Mouse (Mus musculus): ENCODE measurements around the gene Lamc1. TPM values are rescaled to one million over a fixed set of nuclear protein-coding genes. Genes with fewer than 3 reads are reported as not detected.
"Not testable (repeated sequence)": the region's sequence is repeated elsewhere in the genome, so short reads cannot be mapped to it uniquely, and the experiment has no call there.

Gene Lamc1
- polyA plus RNA-seq, 1 experiment from 2014 or later: 28.4 TPM

- H3K36me3 ChIP-seq (replicated peaks): peaks cover 6% of the 10 kb centered on the region; the same call in 1 of the 2 replicates
- DNase-seq (ENCODE audit: low spot score): peak; percentile 30
- 73% methylated on average over 10 of the region's 10 CpGs for WGBS
- H3K9me3 ChIP-seq: no peaks in the 10 kb centered on the region
- H3K4me1 ChIP-seq: peaks cover 24% of the 10 kb centered on the region
- H3K27me3 ChIP-seq (replicated peaks; ENCODE audit: low read depth, poor library complexity, severe bottlenecking): no peaks in the 10 kb centered on the region
- H3K27ac ChIP-seq (replicated peaks): no peak overlapping the region
- H3K4me3 ChIP-seq: no peak overlapping the region
These were observed 23.7 kb downstream of the Lamc1 start for GRCm38 (mm10) chr1:153308915-153309296.

GRCm38 (mm10) chr1:153308179-153308914, 24.2 kb downstream of the Lamc1 start:
- Histone ChIP-seq H3K36me3 (replicated peaks) (0 out of 2 replicates have a peak, but pooled peaks cover under 1% of the 10 kb centered on the region), H3K4me1 (peaks cover 24% of the 10 kb centered on the region), H3K9me3 (no peaks in the 10 kb centered on the region), H3K4me3 (no peak overlapping the region), H3K27ac (replicated peaks) (no peak overlapping the region; the same call in none of the 2 replicates), H3K27me3 (replicated peaks; ENCODE audit: low read depth, poor library complexity, severe bottlenecking) (no peaks in the 10 kb centered on the region)
- WGBS: 68% methylated on average over 9 of the region's 9 CpGs
- DNase-seq (ENCODE audit: low spot score): peak; percentile 16

- H3K27ac ChIP-seq (replicated peaks): no peak overlapping the region; the same call in 1 of the 2 replicates
- H3K4me3 ChIP-seq: no peak overlapping the region
- H3K9me3 ChIP-seq: no peaks in the 10 kb centered on the region
- H3K4me1 ChIP-seq: peaks cover 24% of the 10 kb centered on the region
- WGBS: 52% methylated on average over 12 of the region's 12 CpGs
- no peaks in the 10 kb centered on the region for H3K36me3 ChIP-seq (replicated peaks)
- peak; percentile 31 for DNase-seq (ENCODE audit: low spot score)
- H3K27me3 ChIP-seq (replicated peaks; ENCODE audit: low read depth, poor library complexity, severe bottlenecking): no peaks in the 10 kb centered on the region
These were observed 24.9 kb downstream of the Lamc1 start for GRCm38 (mm10) chr1:153307509-153308178.

- 94% methylated on average over 9 of the region's 9 CpGs for WGBS
- not testable (repeated sequence) for H3K27ac ChIP-seq (replicated peaks); H3K9me3 ChIP-seq; H3K36me3 ChIP-seq (replicated peaks); H3K4me3 ChIP-seq; DNase-seq (ENCODE audit: low spot score); H3K27me3 ChIP-seq (replicated peaks; ENCODE audit: low read depth, poor library complexity, severe bottlenecking)
- peaks cover 24% of the 10 kb centered on the region for H3K4me1 ChIP-seq
These were observed 26.9 kb downstream of the Lamc1 start for GRCm38 (mm10) chr1:153305728-153306127.

GRCm38 (mm10) chr1:153305249-153305648, 27.3 kb downstream of the Lamc1 start:
- H3K4me3 ChIP-seq; DNase-seq (ENCODE audit: low spot score); H3K9me3 ChIP-seq; H3K36me3 ChIP-seq (replicated peaks); H3K27me3 ChIP-seq (replicated peaks; ENCODE audit: low read depth, poor library complexity, severe bottlenecking); H3K27ac ChIP-seq (replicated peaks): not testable (repeated sequence)
- 93% methylated on average over 22 of the region's 22 CpGs for WGBS
- H3K4me1 ChIP-seq: peaks cover 24% of the 10 kb centered on the region

GRCm38 (mm10) chr1:153299436-153299835, 33.1 kb downstream of the Lamc1 start:
- DNase-seq (ENCODE audit: low spot score): not testable (repeated sequence)

GRCm38 (mm10) chr1:153297774-153298363, 34.7 kb downstream of the Lamc1 start:
- H3K27ac ChIP-seq (replicated peaks); H3K27me3 ChIP-seq (replicated peaks; ENCODE audit: low read depth, poor library complexity, severe bottlenecking); H3K9me3 ChIP-seq; H3K36me3 ChIP-seq (replicated peaks); H3K4me3 ChIP-seq; DNase-seq (ENCODE audit: low spot score): not testable (repeated sequence)
- 80% methylated on average over 4 of the region's 4 CpGs for WGBS
- peaks cover 13% of the 10 kb centered on the region for H3K4me1 ChIP-seq

More at GRCm38 (mm10) chr1:153299436-153299835, 33.1 kb downstream of the Lamc1 start:
- H3K27me3 ChIP-seq (replicated peaks; ENCODE audit: low read depth, poor library complexity, severe bottlenecking); H3K27ac ChIP-seq (replicated peaks); H3K4me3 ChIP-seq; H3K4me1 ChIP-seq; H3K36me3 ChIP-seq (replicated peaks); H3K9me3 ChIP-seq: not testable (repeated sequence)
- 91% methylated on average over 5 of the region's 5 CpGs for WGBS

GRCm38 (mm10) chr1:153296035-153296434, 36.6 kb downstream of the Lamc1 start:
- 84% methylated on average over 6 of the region's 6 CpGs for WGBS
- H3K27ac ChIP-seq (replicated peaks): no peak overlapping the region
- no peak for DNase-seq (ENCODE audit: low spot score)
- no peaks in the 10 kb centered on the region for H3K27me3 ChIP-seq (replicated peaks; ENCODE audit: low read depth, poor library complexity, severe bottlenecking)
- H3K4me3 ChIP-seq: no peak overlapping the region
- no peaks in the 10 kb centered on the region for H3K9me3 ChIP-seq
- peaks cover 29% of the 10 kb centered on the region for H3K4me1 ChIP-seq
- no peaks in the 10 kb centered on the region for H3K36me3 ChIP-seq (replicated peaks)

- no peaks in the 10 kb centered on the region for H3K36me3 ChIP-seq (replicated peaks)
- peaks cover 31% of the 10 kb centered on the region for H3K4me1 ChIP-seq
- H3K27ac ChIP-seq (replicated peaks): no peak overlapping the region
- DNase-seq (ENCODE audit: low spot score): no peak
- H3K27me3 ChIP-seq (replicated peaks; ENCODE audit: low read depth, poor library complexity, severe bottlenecking): no peaks in the 10 kb centered on the region
- no peaks in the 10 kb centered on the region for H3K9me3 ChIP-seq
- 76% methylated on average over 5 of the region's 5 CpGs for WGBS
- no peak overlapping the region for H3K4me3 ChIP-seq
These were observed 39.7 kb downstream of the Lamc1 start for GRCm38 (mm10) chr1:153292892-153293291.

GRCm38 (mm10) chr1:153292202-153292601, 40.4 kb downstream of the Lamc1 start:
- WGBS: 53% methylated on average over 6 of the region's 6 CpGs

GRCm38 (mm10) chr1:153291416-153291815, 41.2 kb downstream of the Lamc1 start:
- DNase-seq (ENCODE audit: low spot score): no peak
- Histone ChIP-seq H3K27ac (replicated peaks) (no peak overlapping the region), H3K4me1 (peaks cover 32% of the 10 kb centered on the region), H3K9me3 (no peaks in the 10 kb centered on the region), H3K36me3 (replicated peaks) (no peaks in the 10 kb centered on the region), H3K27me3 (replicated peaks; ENCODE audit: low read depth, poor library complexity, severe bottlenecking) (no peaks in the 10 kb centered on the region), H3K4me3 (no peak overlapping the region)
- WGBS: 68% methylated on average over 4 of the region's 4 CpGs

More at GRCm38 (mm10) chr1:153292202-153292601, 40.4 kb downstream of the Lamc1 start:
- no peak for DNase-seq (ENCODE audit: low spot score)
- H3K36me3 ChIP-seq (replicated peaks): no peaks in the 10 kb centered on the region
- H3K4me3 ChIP-seq: no peak overlapping the region
- no peaks in the 10 kb centered on the region for H3K9me3 ChIP-seq
- H3K4me1 ChIP-seq: peaks cover 31% of the 10 kb centered on the region
- H3K27ac ChIP-seq (replicated peaks): no peak overlapping the region
- H3K27me3 ChIP-seq (replicated peaks; ENCODE audit: low read depth, poor library complexity, severe bottlenecking): no peaks in the 10 kb centered on the region

- H3K4me1 ChIP-seq: peaks cover 29% of the 10 kb centered on the region
- H3K27ac ChIP-seq (replicated peaks): no peak overlapping the region
- no peak overlapping the region for H3K4me3 ChIP-seq
- no peaks in the 10 kb centered on the region for H3K27me3 ChIP-seq (replicated peaks; ENCODE audit: low read depth, poor library complexity, severe bottlenecking)
- no peaks in the 10 kb centered on the region for H3K36me3 ChIP-seq (replicated peaks)
- DNase-seq (ENCODE audit: low spot score): no peak
- 86% methylated on average over 4 of the region's 4 CpGs for WGBS
- H3K9me3 ChIP-seq: no peaks in the 10 kb centered on the region
These were observed 44.6 kb downstream of the Lamc1 start for GRCm38 (mm10) chr1:153288010-153288409.

Data from embryonic facial prominence, embryonic 10.5 days (tissue).